Comparison of ENCODE assay signal across 8 mouse cellular contexts in genomic region chr11:98809457-98810290, GRCm38 (mm10). TPM values are rescaled to one million over a fixed set of nuclear protein-coding genes. Genes with fewer than 3 reads are reported as not detected.
DNase-seq lines count a peak whose midpoint lies in the region; ATAC-seq lines count a peak whose summit lies in the region.

No protein-coding gene starts in this region.

- peak; percentile 99 to 100 for DNase-seq in adrenal gland, adult (ENCODE audit: inconsistent age in 2 of 2, low spot score in 1 of 2)
- DNase-seq in embryo, embryonic 10.5 days (ENCODE audit: low spot score), result peak; percentile 99
- peak; percentile 99 for DNase-seq in gastrocnemius, postnatal 14 days
- peak; percentile 96 for DNase-seq in intestine, embryonic 14.5 days (ENCODE audit: low spot score)
- peak; percentile 99 for DNase-seq in left cerebral cortex, postnatal 14 days (ENCODE audit: low spot score in 2 of 2)
- DNase-seq in mesoderm, embryonic 11.5 days (ENCODE audit: low read depth, low spot score), result peak; percentile 99
- DNase-seq in right cerebral cortex, postnatal 36 days (ENCODE audit: low spot score in 2 of 2), result peak; percentile 99
- DNase-seq in yolk sac, embryonic 10.5 days (ENCODE audit: low spot score), result peak; percentile 99

- H3K27ac ChIP-seq in intestine, embryonic 14.5 days (ENCODE audit: low read depth), result peak overlapping the region; percentile 97

- no peaks in the 10 kb centered on the region for H3K9me3 ChIP-seq in intestine, embryonic 14.5 days (ENCODE audit: control insufficient read depth, low read length)

- intact Hi-C loops in gastrocnemius, postnatal 14 days (cut with DNase I; ENCODE audit: low total_unique reads), result no loop called here
- intact Hi-C loops in left cerebral cortex, postnatal 14 days (cut with DNase I), result no loop called here

- H3K27me3 ChIP-seq in intestine, embryonic 14.5 days (replicated peaks; ENCODE audit: control insufficient read depth, insufficient read depth, low read length), result no peaks in the 10 kb centered on the region

- peaks cover 16% of the 10 kb centered on the region for H3K4me1 ChIP-seq in intestine, embryonic 14.5 days (replicated peaks; ENCODE audit: control insufficient read depth, insufficient read depth, low read length)

- under 1% methylated on average over 73 of the region's 84 CpGs for WGBS in intestine, embryonic 14.5 days

- peak overlapping the region; percentile 88 for H3K4me2 ChIP-seq in intestine, embryonic 14.5 days (ENCODE audit: low read length)

- H3K36me3 ChIP-seq in intestine, embryonic 14.5 days (ENCODE audit: control insufficient read depth, insufficient read depth, low read length), result peaks cover 73% of the 10 kb centered on the region

- peak overlapping the region; percentile 86 for H3K9ac ChIP-seq in intestine, embryonic 14.5 days (ENCODE audit: low read length)

- peak overlapping the region; percentile 75 for H3K4me3 ChIP-seq in intestine, embryonic 14.5 days (ENCODE audit: low read depth, low read length)

- ATAC-seq in intestine, embryonic 14.5 days (replicated peaks; ENCODE audit: low FRiP score, low TSS enrichment, low read depth), result peak; percentile 99

RNA-seq across cellular contexts. Expression of gene Casc3, which starts 5.0 kb away (rescaled TPM):
- 10 to 100 TPM; 20.1 to 21.5 TPM for total RNA-seq in gastrocnemius, postnatal 14 days (2021)
- polyA plus RNA-seq in intestine, embryonic 14.5 days (2014; fragmentation: Nextera tagmentation; extraction: Ambion mirVana), result 34.5 and 37.3 TPM in 2 replicates
- 10 to 100 TPM; 53.1 to 54.6 TPM for total RNA-seq in left cerebral cortex, postnatal 14 days (2021)

RNA-seq across cellular contexts. Expression of gene Msl1, which starts 14.4 kb away (rescaled TPM):
- 10 to 100 TPM; 49.0 to 55.3 TPM for total RNA-seq in gastrocnemius, postnatal 14 days (2021)
- 17.5 and 19.1 TPM in 2 replicates for polyA plus RNA-seq in intestine, embryonic 14.5 days (2014; fragmentation: Nextera tagmentation; extraction: Ambion mirVana)
- total RNA-seq in left cerebral cortex, postnatal 14 days (2021), result 100 to 1,000 TPM; 168 to 170 TPM

RNA-seq across cellular contexts. Expression of gene Rapgefl1, which starts 26.9 kb away (rescaled TPM):
- total RNA-seq in gastrocnemius, postnatal 14 days (2021), result 1 to 10 TPM in 1 of 2 experiments, under 1 TPM in 1; 0.49 to 1.1 TPM
- polyA plus RNA-seq in intestine, embryonic 14.5 days (2014; fragmentation: Nextera tagmentation; extraction: Ambion mirVana), result 1.5 and 2.2 TPM in 2 replicates
- total RNA-seq in left cerebral cortex, postnatal 14 days (2021), result 100 to 1,000 TPM; 141 to 143 TPM

RNA-seq across cellular contexts. Expression of gene Nr1d1, which starts 34.5 kb away (rescaled TPM):
- 10 to 100 TPM; 27.3 to 64.6 TPM for total RNA-seq in gastrocnemius, postnatal 14 days (2021)
- polyA plus RNA-seq in intestine, embryonic 14.5 days (2014; fragmentation: Nextera tagmentation; extraction: Ambion mirVana), result 2.5 and 2.8 TPM in 2 replicates
- 10 to 100 TPM; 82.0 to 85.4 TPM for total RNA-seq in left cerebral cortex, postnatal 14 days (2021)

RNA-seq across cellular contexts. Expression of gene Wipf2, which starts 53.8 kb away (rescaled TPM):
- total RNA-seq in gastrocnemius, postnatal 14 days (2021), result 1 to 10 TPM; 4.4 to 4.6 TPM
- 5.1 and 5.3 TPM in 2 replicates for polyA plus RNA-seq in intestine, embryonic 14.5 days (2014; fragmentation: Nextera tagmentation; extraction: Ambion mirVana)
- 10 to 100 TPM; 45.5 to 45.9 TPM for total RNA-seq in left cerebral cortex, postnatal 14 days (2021)

Comparison
In these comparisons a context has a peak if more than half of its experiments do, and no peak if none do; other contexts are left out.
1. Peak in every context shown above with its lines: DNase-seq, ATAC-seq, H3K4me3 ChIP-seq and H3K27ac ChIP-seq.
2. RNA of gene Rapgefl1, which starts 26.9 kb away (total RNA-seq): 141 to 143 TPM in left cerebral cortex, postnatal 14 days; 0.49 to 1.1 TPM in gastrocnemius, postnatal 14 days; every median in the first group is over 10 times any median in the second.